Mouse (Mus musculus) stomach, postnatal 0 days (tissue): ENCODE measurements around the gene Tmem201.

Experiments
- CTCF ChIP-seq: IDR thresholded peaks from 2 replicates; pipeline ENCODE4 v1.5.1; 2016; ENCODE audit warnings: antibody characterized with exemption, low read depth, mild to moderate bottlenecking, moderate library complexity
- EP300 ChIP-seq: optimal IDR thresholded peaks from 2 replicates; pipeline ENCODE3; 2016; ENCODE audit warnings: antibody characterized with exemption

- no peak for TF ChIP-seq CTCF
- TF ChIP-seq EP300 = no peak
Measured at GRCm38 (mm10) chr4:149724916-149725470, 12.9 kb downstream of the Tmem201 start.
